Mouse (Mus musculus) liver, embryonic 18 days (tissue): Measurements from ENCODE around the gene Dtymk. TPM values are rescaled to one million over a fixed set of nuclear protein-coding genes. Genes with fewer than 3 reads are reported as not detected.

Source experiments
- polyA plus RNA-seq: library from polyadenylated mRNA; depleted of rRNA; stranded (reverse); fragments of >200 nt; gene quantifications from 2 replicates; pipeline ENCODE4 v1.2.3, GENCODE M21; 2012; rRNA removed

The Dtymk gene
- polyA plus RNA-seq: 74.8 and 75.7 TPM in 2 replicates

GRCm38 (mm10) chr1:93801741-93802238 is at the start of gene Dtymk:
Gene Dtymk, minus strand, starts transcription at chr1:93801934.

GRCm38 (mm10) chr1:93824609-93825008 is 22.9 kb upstream of the Dtymk start, which contains the start of gene D2hgdh:
Gene D2hgdh, plus strand, starts transcription at chr1:93824909.

DNA sequence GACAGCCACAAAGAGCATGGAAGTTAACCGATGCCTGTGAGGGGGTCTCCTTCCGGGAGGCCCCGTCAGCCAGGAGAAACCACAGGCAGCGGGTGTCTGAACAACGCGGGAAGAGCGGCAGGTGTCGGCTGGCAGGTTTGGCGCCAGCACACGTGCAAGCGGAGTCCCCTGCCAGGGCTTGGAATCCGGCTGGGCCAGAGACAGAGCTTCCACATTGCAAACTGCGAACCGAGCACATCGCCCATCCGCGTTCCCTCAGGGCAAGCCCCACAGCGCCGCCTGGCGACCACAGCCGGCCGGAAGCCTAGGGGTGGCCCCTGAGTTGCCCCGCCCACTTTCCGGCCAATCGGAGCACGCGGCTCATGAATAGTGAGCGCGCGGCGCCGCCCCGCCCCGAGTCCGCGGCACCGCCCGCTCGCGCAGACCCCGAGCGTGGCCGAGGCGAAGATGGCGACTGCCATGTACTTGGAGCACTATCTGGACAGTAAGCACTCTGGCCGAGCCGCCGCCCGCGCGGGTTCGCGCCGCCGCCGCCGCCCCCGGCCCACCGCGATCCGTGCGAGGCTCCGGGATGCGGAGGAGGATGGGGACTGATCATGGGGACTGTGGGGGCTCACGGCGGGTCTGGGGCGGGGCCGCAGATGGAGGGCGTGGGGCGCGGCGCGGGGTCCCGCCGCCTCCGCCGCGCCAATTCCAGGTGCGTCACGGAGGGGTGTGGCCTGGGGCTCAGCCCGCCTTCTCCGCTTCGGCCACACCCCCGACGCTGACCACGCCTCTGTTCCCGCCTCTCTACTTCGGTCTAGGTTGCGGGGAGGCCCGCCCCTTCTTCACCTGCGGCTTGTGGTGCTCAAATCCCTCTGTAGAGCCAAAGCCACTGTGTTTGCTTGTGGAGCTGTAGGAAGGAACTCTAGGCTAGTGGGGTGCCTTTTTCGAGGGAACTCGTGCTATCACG is 2.1 kb upstream of the Dtymk start, which contains the start of gene Ing5:
Gene Ing5, plus strand, starts transcription at position 410 of the 952 bp plus-strand sequence.

DNA sequence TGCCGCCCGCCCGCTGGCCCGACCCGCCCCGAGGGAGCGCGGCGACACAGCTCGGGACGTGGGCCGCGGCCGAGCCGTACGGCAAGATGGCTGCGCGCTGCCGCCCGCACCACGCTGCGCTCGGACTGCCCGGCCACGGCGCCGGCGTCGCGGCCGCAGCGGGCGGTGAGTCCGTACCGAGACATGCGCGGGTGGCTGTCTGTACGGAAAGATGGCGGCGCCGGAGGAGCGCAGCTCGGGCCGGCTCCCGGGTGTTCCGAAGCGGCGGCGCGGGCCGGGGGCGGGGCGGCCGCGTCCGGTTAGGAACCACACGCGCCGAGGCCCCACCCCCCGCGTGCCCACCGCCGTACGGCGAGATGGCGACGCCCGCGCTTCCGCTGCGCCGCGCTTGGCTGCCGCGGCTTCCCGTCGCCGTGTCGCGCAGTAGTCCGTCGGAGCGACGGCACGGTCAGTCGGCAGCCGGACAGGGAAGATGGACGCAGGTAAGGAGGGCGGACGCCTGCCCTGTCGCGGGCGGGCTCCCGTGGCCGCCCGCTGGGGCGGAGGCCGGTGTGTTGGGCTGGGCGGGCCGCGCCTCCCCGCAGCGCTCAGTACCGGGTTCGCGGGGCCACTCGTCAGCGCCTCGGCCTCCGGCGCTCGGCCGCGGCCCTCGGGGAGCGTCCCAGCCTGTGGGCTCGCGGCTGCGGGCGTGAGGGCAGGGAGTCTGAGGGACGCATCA is 47.0 kb downstream of the Dtymk start, which contains the start of gene Thap4:
Gene Thap4, minus strand, starts transcription at position 292 of the 718 bp plus-strand sequence.

DNA sequence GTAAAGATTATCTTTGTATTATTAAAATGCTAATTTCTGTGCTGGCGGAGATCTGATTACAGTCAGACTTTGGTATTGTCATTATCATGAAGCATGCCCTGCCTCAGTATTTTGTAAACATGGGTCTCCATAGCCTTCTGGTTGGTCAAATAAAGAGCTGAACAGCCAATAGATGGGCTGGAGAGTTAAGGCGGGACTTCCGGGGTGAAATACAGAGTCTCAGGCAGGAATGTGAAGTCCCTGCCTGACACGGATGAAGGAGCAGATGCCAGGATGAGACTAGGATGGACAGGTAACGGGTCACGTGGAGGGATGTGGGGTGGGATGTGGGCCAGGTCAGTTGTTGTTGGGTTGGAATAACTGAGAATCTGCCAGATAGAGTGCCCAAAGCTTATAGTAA is 50.4 kb downstream of the Dtymk start, which contains the start of gene Atg4b:
Gene Atg4b, plus strand, starts transcription at position 211 of the 400 bp plus-strand sequence.

Other genes with a start within 250 kb of the Dtymk start
- gene Stk25, start 143.3 kb downstream of the Dtymk start, polyA plus RNA-seq: 55.0 and 57.8 TPM in 2 replicates
- gene Bok, start 116.3 kb downstream of the Dtymk start, polyA plus RNA-seq: 2.7 and 3.5 TPM in 2 replicates
- gene Atg4b, start 50.4 kb downstream of the Dtymk start, polyA plus RNA-seq: 20.6 and 24.7 TPM in 2 replicates
- gene Thap4, start 47.1 kb downstream of the Dtymk start, polyA plus RNA-seq: 9.9 and 10.5 TPM in 2 replicates
- gene Ing5, start 2.0 kb upstream of the Dtymk start, polyA plus RNA-seq: 4.8 and 4.9 TPM in 2 replicates
- gene D2hgdh, start 23.0 kb upstream of the Dtymk start, polyA plus RNA-seq: 7.7 and 7.8 TPM in 2 replicates
- gene Gal3st2, start 59.4 kb upstream of the Dtymk start, polyA plus RNA-seq: 0.12 and 0.13 TPM in 2 replicates
- 0.02 TPM in 1 of 2 replicates, not detected in the other for gene Gal3st2b, start 116.4 kb upstream of the Dtymk start, polyA plus RNA-seq
- gene Gal3st2c, start 188.6 kb upstream of the Dtymk start, polyA plus RNA-seq: not detected in 2 replicates
- not detected in 2 replicates for gene Neu4, start 218.5 kb upstream of the Dtymk start, polyA plus RNA-seq